Mouse (Mus musculus): ENCODE results near the gene Ube2ql1. TPM values are rescaled to one million over a fixed set of nuclear protein-coding genes. Genes with fewer than 3 reads are reported as not detected.

Ube2ql1 gene
- polyA plus RNA-seq, 1 experiment from 2014 or later: 4.8 TPM

- Histone ChIP-seq H3K27ac (no peak overlapping the region), H3K4me3 (no peak overlapping the region), H3K4me2 (replicated peaks) (no peak overlapping the region), H3K9me3 (no peaks in the 10 kb centered on the region), H3K4me1 (no peaks in the 10 kb centered on the region), H3K9ac (no peak overlapping the region), H3K27me3 (peaks cover 15% of the 10 kb centered on the region; the same call in 1 of the 2 replicates), H3K36me3 (no peaks in the 10 kb centered on the region)
- ATAC-seq (ENCODE audit: low FRiP score, low read depth): no peak
- WGBS: 16% methylated on average over 11 of the region's 11 CpGs
These were observed 36.2 kb downstream of the Ube2ql1 start for GRCm38 (mm10) chr13:69703505-69703904.

GRCm38 (mm10) chr13:69701397-69701796 lies 38.3 kb downstream of the Ube2ql1 start:
- WGBS: 86% methylated on average over 4 of the region's 4 CpGs
- Histone ChIP-seq H3K27ac (no peak overlapping the region), H3K4me1 (no peaks in the 10 kb centered on the region), H3K4me2 (replicated peaks) (no peak overlapping the region), H3K4me3 (no peak overlapping the region), H3K9me3 (no peaks in the 10 kb centered on the region), H3K9ac (no peak overlapping the region), H3K36me3 (no peaks in the 10 kb centered on the region), H3K27me3 (peaks cover 15% of the 10 kb centered on the region; the same call in 1 of the 2 replicates)
- ATAC-seq (ENCODE audit: low FRiP score, low read depth): no peak

- H3K9ac ChIP-seq: no peak overlapping the region
- H3K27ac ChIP-seq: no peak overlapping the region
- no peak for ATAC-seq (ENCODE audit: low FRiP score, low read depth)
- no peak overlapping the region for H3K4me3 ChIP-seq
- 32% methylated on average over 1 of the region's 1 CpGs for WGBS
- H3K4me1 ChIP-seq: no peaks in the 10 kb centered on the region
- no peak overlapping the region for H3K4me2 ChIP-seq (replicated peaks)
- no peaks in the 10 kb centered on the region for H3K9me3 ChIP-seq
- no peaks in the 10 kb centered on the region for H3K36me3 ChIP-seq
- H3K27me3 ChIP-seq: peaks cover 15% of the 10 kb centered on the region; the same call in 1 of the 2 replicates
These were observed 38.9 kb downstream of the Ube2ql1 start for GRCm38 (mm10) chr13:69700827-69701226.

- no peaks in the 10 kb centered on the region for H3K36me3 ChIP-seq
- peaks cover 3% of the 10 kb centered on the region; the same call in 1 of the 2 replicates for H3K27me3 ChIP-seq
- 42% methylated on average over 13 of the region's 13 CpGs for WGBS
- no peaks in the 10 kb centered on the region for H3K4me1 ChIP-seq
- no peak overlapping the region for H3K27ac ChIP-seq
- H3K9ac ChIP-seq: no peak overlapping the region
- no peaks in the 10 kb centered on the region for H3K9me3 ChIP-seq
- ATAC-seq (ENCODE audit: low FRiP score, low read depth): no peak
- no peak overlapping the region for H3K4me2 ChIP-seq (replicated peaks)
- no peak overlapping the region for H3K4me3 ChIP-seq
These were observed 43.2 kb downstream of the Ube2ql1 start for GRCm38 (mm10) chr13:69696333-69696991.

GRCm38 (mm10) chr13:69691074-69691473 lies 48.6 kb downstream of the Ube2ql1 start:
- Histone ChIP-seq H3K9me3 (no peaks in the 10 kb centered on the region), H3K4me2 (replicated peaks) (no peak overlapping the region), H3K4me3 (no peak overlapping the region), H3K36me3 (no peaks in the 10 kb centered on the region), H3K9ac (no peak overlapping the region), H3K4me1 (no peaks in the 10 kb centered on the region), H3K27me3 (peaks cover 3% of the 10 kb centered on the region; the same call in 1 of the 2 replicates), H3K27ac (no peak overlapping the region)
- WGBS: 36% methylated on average over 7 of the region's 7 CpGs
- ATAC-seq (ENCODE audit: low FRiP score, low read depth): no peak

GRCm38 (mm10) chr13:69687023-69687422 lies 52.7 kb downstream of the Ube2ql1 start:
- Histone ChIP-seq H3K9ac (no peak overlapping the region), H3K27ac (no peak overlapping the region), H3K9me3 (no peaks in the 10 kb centered on the region), H3K4me2 (replicated peaks) (no peak overlapping the region), H3K36me3 (no peaks in the 10 kb centered on the region), H3K4me3 (no peak overlapping the region), H3K4me1 (no peaks in the 10 kb centered on the region), H3K27me3 (no peaks in the 10 kb centered on the region)
- no peak; the same call in 1 of the 2 replicates for ATAC-seq (ENCODE audit: low FRiP score, low read depth)
- 50% methylated on average over 1 of the region's 1 CpGs for WGBS

GRCm38 (mm10) chr13:69685406-69685818 lies 54.3 kb downstream of the Ube2ql1 start:
- no peak overlapping the region for H3K4me3 ChIP-seq
- H3K9ac ChIP-seq: no peak overlapping the region
- H3K4me1 ChIP-seq: no peaks in the 10 kb centered on the region
- H3K27me3 ChIP-seq: no peaks in the 10 kb centered on the region
- no peaks in the 10 kb centered on the region for H3K36me3 ChIP-seq
- no peak overlapping the region for H3K27ac ChIP-seq
- no peak for ATAC-seq (ENCODE audit: low FRiP score, low read depth)
- H3K9me3 ChIP-seq: no peaks in the 10 kb centered on the region
- no peak overlapping the region for H3K4me2 ChIP-seq (replicated peaks)
- 42% methylated on average over 5 of the region's 5 CpGs for WGBS

- no peaks in the 10 kb centered on the region for H3K9me3 ChIP-seq
- no peaks in the 10 kb centered on the region for H3K4me1 ChIP-seq
- WGBS: 50% methylated on average over 10 of the region's 10 CpGs
- no peaks in the 10 kb centered on the region for H3K27me3 ChIP-seq
- no peak overlapping the region for H3K27ac ChIP-seq
- no peak overlapping the region for H3K4me3 ChIP-seq
- no peak overlapping the region for H3K4me2 ChIP-seq (replicated peaks)
- H3K36me3 ChIP-seq: no peaks in the 10 kb centered on the region
- ATAC-seq (ENCODE audit: low FRiP score, low read depth): no peak
- H3K9ac ChIP-seq: no peak overlapping the region
These were observed 65.6 kb downstream of the Ube2ql1 start for GRCm38 (mm10) chr13:69673921-69674618.

- Histone ChIP-seq H3K27ac (no peak overlapping the region), H3K9me3 (no peaks in the 10 kb centered on the region), H3K27me3 (no peaks in the 10 kb centered on the region), H3K4me2 (replicated peaks) (no peak overlapping the region), H3K9ac (no peak overlapping the region), H3K4me1 (no peaks in the 10 kb centered on the region), H3K4me3 (no peak overlapping the region), H3K36me3 (no peaks in the 10 kb centered on the region)
- 85% methylated on average over 5 of the region's 5 CpGs for WGBS
- no peak for ATAC-seq (ENCODE audit: low FRiP score, low read depth)
These were observed 66.3 kb downstream of the Ube2ql1 start for GRCm38 (mm10) chr13:69673197-69673920.

- no peak overlapping the region for H3K27ac ChIP-seq
- no peak for ATAC-seq (ENCODE audit: low FRiP score, low read depth)
- no peak overlapping the region for H3K9ac ChIP-seq
These were observed 67.1 kb downstream of the Ube2ql1 start for GRCm38 (mm10) chr13:69672565-69672964.

GRCm38 (mm10) chr13:69672121-69672520 lies 67.6 kb downstream of the Ube2ql1 start:
- H3K4me1 ChIP-seq: no peaks in the 10 kb centered on the region
- H3K27ac ChIP-seq: no peak overlapping the region
- no peak overlapping the region for H3K4me3 ChIP-seq
- H3K4me2 ChIP-seq (replicated peaks): no peak overlapping the region
- ATAC-seq (ENCODE audit: low FRiP score, low read depth): no peak
- H3K36me3 ChIP-seq: no peaks in the 10 kb centered on the region
- H3K9me3 ChIP-seq: no peaks in the 10 kb centered on the region
- H3K27me3 ChIP-seq: no peaks in the 10 kb centered on the region
- no peak overlapping the region for H3K9ac ChIP-seq
- 78% methylated on average over 5 of the region's 5 CpGs for WGBS

More at GRCm38 (mm10) chr13:69672565-69672964, 67.1 kb downstream of the Ube2ql1 start:
- no peak overlapping the region for H3K4me3 ChIP-seq
- H3K36me3 ChIP-seq: no peaks in the 10 kb centered on the region
- no peaks in the 10 kb centered on the region for H3K4me1 ChIP-seq
- H3K9me3 ChIP-seq: no peaks in the 10 kb centered on the region
- 89% methylated on average over 10 of the region's 10 CpGs for WGBS
- H3K27me3 ChIP-seq: no peaks in the 10 kb centered on the region
- H3K4me2 ChIP-seq (replicated peaks): no peak overlapping the region

GRCm38 (mm10) chr13:69654508-69654907 lies 85.2 kb downstream of the Ube2ql1 start:
- Histone ChIP-seq H3K9ac (no peak overlapping the region), H3K4me2 (replicated peaks) (no peak overlapping the region), H3K9me3 (no peaks in the 10 kb centered on the region), H3K27me3 (no peaks in the 10 kb centered on the region), H3K27ac (no peak overlapping the region), H3K4me3 (no peak overlapping the region), H3K4me1 (no peaks in the 10 kb centered on the region), H3K36me3 (no peaks in the 10 kb centered on the region)
- WGBS: 80% methylated on average over 3 of the region's 3 CpGs
- ATAC-seq (ENCODE audit: low FRiP score, low read depth): no peak

All from limb, embryonic 13.5 days (tissue).